Mouse (Mus musculus): ENCODE data around the gene Trmt13. TPM values are rescaled to one million over a fixed set of nuclear protein-coding genes. Genes with fewer than 3 reads are reported as not detected.
"Not testable (repeated sequence)": the region's sequence is repeated elsewhere in the genome, so short reads cannot be mapped to it uniquely, and the experiment has no call there.

Trmt13 gene
- 19.2 and 22.3 TPM in 2 replicates for polyA plus RNA-seq (2012; rRNA removed)

DNA sequence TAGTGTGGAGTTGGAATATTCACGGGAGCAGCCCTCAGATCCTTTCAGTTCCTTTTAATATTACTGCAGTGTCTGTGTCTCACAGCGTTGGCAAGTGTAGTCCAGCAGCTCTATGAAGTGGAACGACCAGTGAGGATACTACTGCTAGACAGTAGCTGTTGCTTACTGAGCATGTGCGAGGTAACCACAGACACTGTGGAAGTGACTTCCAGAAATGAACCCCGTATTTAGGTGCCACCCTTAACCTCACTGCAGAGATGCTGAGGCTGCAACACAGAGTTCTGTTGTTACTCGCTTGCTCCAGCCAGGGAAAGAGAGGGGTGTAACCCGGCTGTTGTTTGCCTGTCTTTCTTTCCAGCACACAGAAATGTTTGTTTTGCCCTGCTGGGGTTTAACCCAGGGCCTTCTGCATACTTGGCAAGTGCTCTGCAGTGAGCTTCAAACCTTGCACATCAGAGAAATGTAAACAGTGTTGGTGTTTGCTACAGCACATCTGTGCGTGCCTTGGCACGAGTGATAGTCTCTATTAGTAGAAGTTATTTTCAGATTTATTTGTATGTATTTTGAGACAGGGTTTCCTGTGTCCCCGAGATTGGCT is at the start of gene Trmt13:
Gene Trmt13 (minus strand): TSS at position 293 of the 598 bp plus-strand sequence.
- DNase-seq (ENCODE audit: extremely low spot score in 1 of 2, low spot score in 1 of 2) = peak; percentile 20 to 40

DNA sequence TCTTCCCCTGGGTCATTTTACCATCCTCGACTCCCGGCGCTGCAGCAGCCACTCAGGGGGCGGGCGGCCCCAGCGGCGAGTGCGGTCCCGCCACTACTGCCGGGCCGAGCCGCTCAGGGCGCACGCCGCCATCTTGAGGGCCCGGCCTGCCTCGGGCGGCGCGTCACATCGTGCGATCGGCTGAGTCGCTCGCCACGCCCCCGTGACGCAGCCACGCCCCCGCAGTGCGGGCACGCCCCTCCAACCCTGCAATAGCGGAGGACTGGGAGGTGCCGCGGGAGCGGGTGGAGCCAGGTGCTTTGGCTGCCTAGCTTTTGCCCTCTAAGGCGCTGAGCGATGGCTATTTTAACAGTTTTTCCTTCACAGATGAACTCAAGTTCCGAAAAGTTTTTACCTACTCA is 48.1 kb upstream of the Trmt13 start, which contains the start of gene Mfsd14a:
Gene Mfsd14a (minus strand): TSS at position 215 of the 401 bp plus-strand sequence.
- peak; percentile 94 to 99 for DNase-seq (ENCODE audit: extremely low spot score in 1 of 2, low spot score in 1 of 2)

DNA sequence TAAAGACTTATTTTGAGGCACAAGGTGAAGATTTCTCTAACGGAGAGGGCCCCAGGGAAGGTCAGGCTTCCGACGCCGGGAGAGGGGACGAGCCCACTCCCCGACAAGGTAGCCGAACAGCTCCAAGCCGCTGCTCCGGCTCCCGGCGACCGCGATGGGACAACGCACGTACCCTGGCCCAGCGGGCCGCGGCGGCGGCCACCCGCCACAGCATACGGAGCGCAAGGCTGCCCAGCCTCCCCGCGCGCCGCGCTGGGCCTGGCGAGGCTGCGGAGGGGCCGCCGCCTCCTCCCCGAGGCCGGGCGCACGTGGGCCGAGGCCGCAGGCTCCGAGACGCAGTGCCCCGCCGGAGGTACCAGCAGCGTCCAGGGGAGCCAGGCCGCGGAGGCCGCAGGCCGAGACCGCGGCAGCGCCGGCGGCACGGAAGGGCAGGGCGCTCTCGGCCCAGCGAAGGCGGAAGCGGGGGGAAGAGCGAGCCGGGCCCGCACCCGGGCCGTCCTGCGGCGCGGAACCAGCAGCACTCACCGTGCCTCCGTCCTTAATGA is 47.6 kb upstream of the Trmt13 start:
- DNase-seq (ENCODE audit: extremely low spot score in 1 of 2, low spot score in 1 of 2) = no peak

DNA sequence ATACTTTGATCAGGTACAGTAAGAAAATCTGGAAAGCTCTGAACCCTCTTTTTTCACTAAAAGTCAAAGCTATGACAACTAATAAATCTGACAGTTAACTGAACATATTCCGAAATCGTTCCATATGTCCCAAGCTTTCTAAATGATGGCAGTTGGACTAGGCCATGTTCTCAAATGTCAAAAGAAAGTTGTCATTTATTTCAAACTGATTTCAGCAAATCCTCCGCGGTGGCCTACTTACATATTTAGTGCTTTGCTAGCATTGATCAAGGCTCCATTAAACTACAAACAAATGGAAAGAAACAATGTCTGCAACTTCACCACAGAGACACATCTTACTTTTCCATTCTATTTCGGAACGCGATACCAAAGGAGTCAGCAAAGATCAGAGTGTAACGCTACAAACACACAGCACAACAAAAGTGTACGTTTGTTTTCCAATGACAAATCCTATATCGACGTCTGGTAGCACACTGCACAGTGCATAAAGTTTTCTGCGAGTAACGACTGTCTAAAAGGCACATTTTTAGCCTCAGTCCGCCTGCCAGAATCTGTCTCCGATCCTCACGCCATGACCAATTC is 47.0 kb upstream of the Trmt13 start:
- DNase-seq (ENCODE audit: extremely low spot score in 1 of 2, low spot score in 1 of 2) = no peak

DNA sequence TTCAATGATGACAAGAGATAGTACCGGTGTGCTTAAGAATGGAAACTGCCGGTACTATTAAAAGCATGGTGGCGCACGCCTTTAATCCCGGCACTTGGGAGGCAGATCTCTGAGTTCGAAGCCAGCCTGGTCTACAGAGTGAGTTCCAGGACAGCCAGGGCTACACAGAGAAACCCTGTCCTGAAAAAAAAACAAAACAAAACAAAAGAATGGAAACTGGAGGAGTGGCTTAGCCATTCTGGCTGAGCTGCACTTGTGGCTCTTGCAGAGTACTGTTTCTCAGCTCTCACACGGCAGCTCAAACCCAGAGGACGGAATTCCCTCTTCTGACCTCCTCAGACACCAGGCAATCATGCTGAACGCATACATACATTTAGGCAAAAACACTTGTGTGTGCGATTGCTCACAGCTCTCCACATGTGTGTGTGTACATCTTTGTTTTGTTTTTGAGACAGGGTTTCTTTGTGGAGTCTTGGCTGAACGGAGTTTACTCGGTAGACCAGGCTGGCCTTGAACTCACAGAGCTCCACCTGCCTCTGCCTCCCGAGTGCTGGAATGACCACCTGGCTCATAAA is 45.6 kb upstream of the Trmt13 start:
- DNase-seq (ENCODE audit: extremely low spot score in 1 of 2, low spot score in 1 of 2) = no peak

DNA sequence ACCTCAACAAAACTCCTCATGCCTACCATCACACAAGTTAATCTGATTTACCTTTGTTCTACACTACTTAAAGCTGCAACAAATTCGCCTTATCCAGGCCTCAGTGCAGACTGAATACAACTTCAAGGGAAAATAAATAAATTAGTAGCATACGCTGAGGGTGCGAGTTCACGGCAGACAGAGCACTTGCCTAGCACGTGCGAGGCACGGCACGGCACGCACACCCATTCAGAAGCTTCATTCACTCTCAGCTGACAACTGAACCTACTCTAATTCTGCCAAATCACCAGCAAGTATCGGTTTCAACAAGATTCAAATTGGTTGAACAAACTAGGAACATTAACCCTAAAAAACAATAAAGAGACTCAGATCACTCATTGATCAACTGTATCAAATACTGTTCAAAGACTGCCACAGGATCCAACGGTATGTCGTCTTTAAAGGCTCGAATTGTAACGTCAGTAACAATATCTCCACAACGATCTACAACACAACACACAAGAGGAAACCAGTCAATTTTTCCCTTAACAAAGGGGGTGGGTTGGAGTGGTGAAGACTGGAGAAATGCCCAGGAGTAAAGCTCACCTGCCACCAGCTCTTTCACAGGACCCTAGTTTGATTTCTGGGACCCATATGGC is 44.7 kb upstream of the Trmt13 start:
- no peak for DNase-seq (ENCODE audit: extremely low spot score in 1 of 2, low spot score in 1 of 2)

DNA sequence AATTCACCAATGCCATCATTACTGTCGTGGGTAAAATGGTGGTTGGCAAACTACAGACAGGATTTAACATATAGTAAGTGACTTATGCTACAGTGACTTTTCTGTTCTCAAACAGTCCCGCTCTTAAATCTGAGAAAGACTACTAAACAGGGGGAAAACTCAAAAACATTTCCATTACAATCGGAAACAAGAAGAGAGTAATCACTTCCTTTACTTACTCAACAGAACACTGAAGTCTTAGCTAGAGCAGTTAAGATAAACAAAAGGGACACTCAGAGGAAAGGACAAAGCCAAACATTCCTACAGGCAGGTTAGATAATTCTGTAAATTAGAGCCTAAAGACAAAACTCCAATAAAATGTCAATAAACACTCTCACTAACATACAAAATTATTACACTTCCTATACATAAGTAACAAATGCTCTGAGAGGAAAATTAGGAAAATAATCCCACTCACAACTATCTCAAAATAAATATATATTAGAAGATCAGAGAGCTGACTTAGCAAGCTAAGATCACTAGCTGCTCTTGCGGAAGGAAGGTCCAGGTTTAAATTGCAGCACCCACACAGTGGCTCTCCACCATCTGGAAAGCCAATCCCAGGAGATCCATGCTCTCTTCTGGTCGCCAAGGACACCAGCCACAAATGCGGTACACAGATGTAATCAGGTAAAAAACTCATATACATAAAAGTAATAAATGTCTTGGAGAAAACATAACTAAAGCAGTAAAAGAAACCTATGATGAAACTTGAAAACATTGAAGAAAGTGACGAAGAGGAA is 42.0 kb upstream of the Trmt13 start:
- no peak for DNase-seq (ENCODE audit: extremely low spot score in 1 of 2, low spot score in 1 of 2)

DNA sequence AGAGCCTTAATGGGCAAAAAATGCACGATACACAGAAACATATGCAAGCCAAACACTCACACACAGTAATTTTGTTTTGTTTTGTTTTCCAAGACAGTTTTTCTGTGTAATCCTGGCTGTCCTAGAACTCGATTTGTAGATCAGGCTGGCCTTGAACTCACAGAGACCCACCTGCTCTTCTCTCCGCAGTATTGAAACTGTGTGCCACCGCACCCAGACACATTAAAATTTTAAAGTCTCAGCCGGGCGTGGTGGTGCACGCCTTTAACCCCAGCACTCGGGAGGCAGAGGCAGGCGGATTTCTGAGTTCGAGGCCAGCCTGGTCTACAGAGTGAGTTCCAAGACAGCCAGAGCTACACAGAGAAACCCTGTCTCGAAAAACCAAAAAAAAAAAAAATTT is 39.7 kb upstream of the Trmt13 start:
- not testable (repeated sequence) for DNase-seq (ENCODE audit: extremely low spot score in 1 of 2, low spot score in 1 of 2)

DNA sequence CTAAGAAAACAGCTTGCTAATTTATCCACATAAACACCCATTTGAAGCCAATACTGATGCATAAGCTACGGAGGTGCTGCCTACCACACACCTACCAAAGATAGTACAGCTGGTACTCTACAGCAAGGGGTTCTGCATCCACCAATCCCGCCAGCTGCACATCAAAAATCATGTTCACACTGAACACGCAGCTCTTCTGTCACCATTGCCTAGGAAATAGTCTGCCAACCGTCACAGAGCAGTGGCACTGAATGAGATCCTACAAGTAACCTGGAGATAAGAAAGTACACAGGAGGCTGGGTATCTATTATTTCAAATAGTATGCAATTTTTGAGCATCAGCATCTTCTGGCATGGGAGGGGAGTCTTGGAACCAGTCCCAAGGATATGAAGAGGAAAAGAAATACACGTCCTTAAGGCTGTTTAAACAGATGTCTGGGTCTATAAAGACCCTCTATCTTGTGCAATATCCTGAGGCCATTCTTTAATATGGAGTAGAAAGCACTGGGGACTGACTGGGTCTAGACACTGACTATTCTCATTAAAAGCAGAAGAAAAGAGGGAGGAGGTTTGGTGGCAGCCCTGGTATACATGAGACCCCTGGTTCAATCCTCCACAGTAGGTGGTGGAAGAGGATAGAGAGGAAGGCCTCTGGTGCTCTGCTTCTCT is 39.0 kb upstream of the Trmt13 start:
- DNase-seq (ENCODE audit: extremely low spot score in 1 of 2, low spot score in 1 of 2) = no peak

DNA sequence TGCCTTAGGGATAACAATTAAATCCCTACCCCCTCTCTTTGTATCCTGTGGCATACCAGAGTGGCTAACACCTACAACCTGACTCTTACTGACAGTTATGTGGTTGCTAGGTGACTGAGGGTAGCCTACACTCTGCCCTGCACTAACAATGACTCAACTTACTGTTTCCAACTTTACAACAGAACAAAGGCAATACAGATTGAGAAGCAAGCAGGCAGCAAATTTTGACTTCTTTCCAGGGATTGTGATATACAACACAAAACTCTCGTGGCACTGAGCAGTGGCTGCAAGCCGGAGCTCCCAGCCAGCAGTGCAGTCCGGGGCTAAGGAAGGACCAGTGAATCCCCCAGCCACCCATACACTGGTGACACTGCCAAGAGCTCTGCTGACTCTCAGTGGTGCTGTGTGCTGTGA is 37.7 kb upstream of the Trmt13 start:
- DNase-seq (ENCODE audit: extremely low spot score in 1 of 2, low spot score in 1 of 2) = peak in 1 of 2 experiments; percentile 34

DNA sequence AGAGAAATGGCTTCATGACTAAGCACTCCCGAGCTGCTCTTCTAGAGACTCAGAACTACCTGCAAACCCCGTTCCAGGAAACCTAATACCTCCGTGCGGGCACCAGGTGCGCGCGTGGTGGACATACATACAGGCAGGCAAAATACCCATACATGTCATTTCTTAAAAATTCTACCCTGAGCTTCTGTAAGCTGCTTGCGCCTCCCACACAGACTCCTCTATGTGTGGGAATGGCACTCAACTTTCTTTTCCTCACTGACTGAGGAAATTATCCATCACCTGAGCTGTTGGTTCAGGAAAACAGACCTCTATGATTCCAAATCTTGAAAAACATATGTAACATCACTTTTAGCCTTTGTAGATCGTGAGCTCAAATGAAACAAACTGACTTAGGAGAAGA is 36.3 kb upstream of the Trmt13 start:
- DNase-seq (ENCODE audit: extremely low spot score in 1 of 2, low spot score in 1 of 2) = peak in 1 of 2 experiments; percentile 36

DNA sequence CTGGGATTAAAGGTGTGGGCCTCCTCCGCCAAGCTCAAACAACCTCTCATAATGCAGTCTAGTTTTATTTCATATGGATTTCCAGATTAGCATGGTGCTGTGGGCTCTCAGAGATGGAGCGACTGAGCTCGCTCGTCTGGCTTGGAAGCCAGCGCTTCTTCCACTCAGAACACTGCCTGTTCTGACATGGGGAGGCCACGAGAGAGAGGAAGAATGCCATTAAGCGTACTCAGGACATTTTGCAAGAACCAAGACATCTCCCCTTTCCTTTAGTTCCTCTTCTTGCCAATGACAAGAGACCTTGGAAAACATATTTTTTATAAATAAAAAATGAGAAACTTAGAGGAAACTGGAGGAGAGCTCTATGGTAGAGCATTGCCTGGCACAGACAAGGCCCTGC is 34.4 kb upstream of the Trmt13 start:
- DNase-seq (ENCODE audit: extremely low spot score in 1 of 2, low spot score in 1 of 2) = no peak

DNA sequence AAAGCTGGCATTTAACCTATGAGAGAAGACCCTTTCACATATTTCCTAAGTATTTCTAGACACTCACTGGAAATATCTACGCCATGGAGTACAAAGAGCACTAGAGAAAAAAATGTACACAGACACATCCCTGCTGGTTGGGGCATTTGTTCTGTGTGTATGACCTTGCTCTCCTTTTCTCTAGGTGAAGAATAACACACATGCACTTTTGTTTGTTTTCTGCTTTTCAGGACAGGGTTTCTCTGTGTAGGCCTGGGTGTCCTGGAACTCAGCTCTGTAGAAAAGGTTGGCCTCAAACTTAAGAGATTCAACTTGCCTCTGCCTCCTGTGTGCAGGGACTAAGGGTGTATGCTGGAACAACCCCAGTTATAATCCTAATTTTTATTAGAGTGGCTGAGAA is 32.0 kb upstream of the Trmt13 start:
- DNase-seq (ENCODE audit: extremely low spot score in 1 of 2, low spot score in 1 of 2) = no peak

DNA sequence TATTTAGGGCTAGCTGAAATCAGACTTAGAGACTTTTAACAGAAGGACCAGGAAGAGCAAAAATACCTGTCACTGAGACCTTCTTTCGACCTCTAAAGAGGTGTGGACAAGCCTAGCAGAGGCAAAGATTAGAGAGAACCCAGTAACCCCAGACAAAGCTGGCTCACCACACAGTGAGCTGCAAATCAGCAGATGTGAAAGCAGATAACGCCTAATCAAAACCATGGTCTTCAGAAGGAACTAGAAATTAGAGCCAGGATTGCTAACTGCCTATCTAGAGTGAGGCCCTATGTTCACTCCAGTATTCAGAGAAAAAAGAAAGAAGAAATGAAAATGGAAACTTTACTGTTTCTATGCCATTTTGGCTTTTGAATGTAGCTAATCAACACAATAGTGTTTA is 28.0 kb upstream of the Trmt13 start:
- DNase-seq (ENCODE audit: extremely low spot score in 1 of 2, low spot score in 1 of 2) = no peak

DNA sequence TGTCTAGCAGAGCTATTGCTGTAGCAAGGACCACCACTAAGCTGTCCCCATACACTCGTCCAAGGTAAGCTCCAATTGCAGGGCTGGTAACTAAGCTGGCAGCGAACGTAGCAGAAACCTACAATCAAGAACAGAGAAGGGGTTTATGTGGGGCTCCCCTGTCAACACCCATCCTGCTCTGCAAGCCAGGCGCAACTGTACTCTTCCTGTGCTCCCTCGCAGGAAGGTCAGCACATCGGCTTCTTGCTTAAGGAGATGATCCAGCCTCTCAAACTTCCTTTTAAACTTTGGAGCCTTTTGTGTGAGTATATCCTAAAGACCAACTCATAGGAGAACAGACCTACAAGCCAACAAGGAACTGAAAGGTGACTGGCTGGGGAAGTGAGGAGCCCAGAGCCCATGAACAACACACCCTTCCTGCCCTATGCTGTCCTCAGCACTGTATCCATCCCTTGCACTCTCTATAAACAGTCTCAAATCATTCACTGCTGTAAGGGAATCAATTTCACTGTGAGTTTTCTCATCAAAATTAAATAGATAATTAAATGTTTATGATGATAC is 27.5 kb upstream of the Trmt13 start:
- no peak for DNase-seq (ENCODE audit: extremely low spot score in 1 of 2, low spot score in 1 of 2)

DNA sequence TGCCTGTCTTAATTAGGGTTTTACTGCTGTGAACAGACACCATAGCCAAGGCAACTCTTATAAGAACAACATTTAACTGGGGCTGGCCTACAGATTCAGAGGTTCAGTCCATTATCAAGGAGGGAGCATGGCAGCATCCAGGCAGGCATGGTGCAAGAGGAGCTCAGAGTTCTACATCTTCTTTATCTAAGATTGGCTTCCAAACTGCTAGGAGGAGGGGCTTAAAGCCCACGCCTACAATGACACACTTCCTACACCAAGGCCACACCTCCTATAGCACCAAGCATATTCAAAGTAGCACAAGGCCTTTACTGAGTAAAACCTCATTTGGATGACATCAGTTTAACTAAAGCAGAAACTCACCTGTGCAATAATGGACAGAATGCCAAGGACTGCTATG is 25.6 kb upstream of the Trmt13 start:
- no peak for DNase-seq (ENCODE audit: extremely low spot score in 1 of 2, low spot score in 1 of 2)

DNA sequence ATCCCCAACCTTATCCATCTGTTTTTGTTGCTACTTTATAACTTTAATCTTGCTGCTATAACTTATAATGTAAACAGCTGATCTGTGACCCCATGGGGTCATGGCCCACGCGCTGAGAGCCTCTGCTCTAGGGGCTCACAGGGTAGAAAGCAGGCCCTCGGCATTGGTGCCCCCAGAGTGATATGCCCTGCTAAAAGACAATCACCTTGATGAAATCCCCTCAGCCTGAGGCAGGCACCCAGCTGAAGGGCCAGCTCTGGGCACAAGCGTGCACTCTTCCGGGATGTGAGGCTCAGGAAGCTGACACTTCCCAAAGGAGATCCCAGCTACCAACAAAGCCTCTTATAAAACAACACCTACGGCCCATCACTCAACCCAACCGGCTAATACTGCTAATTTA is 24.2 kb upstream of the Trmt13 start:
- no peak for DNase-seq (ENCODE audit: extremely low spot score in 1 of 2, low spot score in 1 of 2)

DNA sequence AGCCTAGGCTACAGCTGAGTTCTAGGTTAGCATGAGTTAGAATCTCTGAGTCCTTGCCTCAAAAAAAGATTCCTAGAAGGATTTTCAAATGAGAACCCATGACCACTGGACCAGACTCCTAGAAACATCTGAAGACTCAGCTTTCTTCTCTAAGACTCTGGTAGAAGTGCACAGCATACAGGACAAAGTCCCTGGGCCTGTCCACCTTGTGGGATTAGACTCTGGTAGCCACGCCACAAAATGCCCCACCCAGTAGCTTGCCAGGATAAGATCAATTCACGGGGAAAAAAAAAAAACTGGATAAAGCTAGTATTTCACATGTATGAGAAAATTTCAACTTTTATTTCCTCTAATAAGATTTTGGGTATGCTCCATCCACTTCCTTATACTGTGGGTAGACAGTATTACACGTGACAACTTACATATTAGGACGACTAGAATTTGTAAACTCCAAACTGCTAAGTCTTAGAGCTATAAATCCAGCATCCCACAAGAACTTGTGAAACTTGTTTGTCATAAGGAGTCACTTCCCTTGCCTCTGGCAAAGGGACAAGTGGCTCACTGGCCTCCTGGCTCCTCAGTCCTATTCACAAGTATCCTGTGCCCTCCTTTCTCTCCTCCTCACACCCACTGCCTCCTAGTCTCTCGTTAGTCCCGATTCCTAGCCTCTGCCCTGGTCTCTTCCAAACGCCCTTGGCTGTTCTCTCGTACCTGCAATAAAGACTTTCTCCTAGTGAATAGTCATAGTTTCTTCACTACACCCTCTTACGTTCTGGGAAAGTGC is 23.5 kb upstream of the Trmt13 start:
- no peak for DNase-seq (ENCODE audit: extremely low spot score in 1 of 2, low spot score in 1 of 2)

DNA sequence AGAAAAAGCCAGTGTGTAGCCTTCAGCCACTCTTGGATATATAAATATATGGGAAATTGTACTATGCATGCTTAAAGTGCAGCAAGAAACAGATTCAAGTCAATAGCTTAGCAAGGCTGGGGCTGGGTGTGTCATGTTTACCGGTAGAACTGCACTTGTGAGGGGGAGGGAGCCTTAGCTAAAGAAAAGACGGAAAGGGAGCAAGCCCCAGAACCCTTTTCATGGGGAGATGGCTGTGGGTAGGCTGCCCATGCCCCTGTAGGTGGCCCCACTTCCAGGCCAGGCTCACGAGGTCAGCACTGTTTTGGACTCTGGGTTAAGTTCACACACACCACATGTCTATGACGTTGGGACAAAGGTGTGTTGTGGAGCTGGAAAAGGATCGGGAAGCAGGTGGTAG is 21.4 kb upstream of the Trmt13 start:
- no peak for DNase-seq (ENCODE audit: extremely low spot score in 1 of 2, low spot score in 1 of 2)

All from frontal cortex, adult 2 months (tissue).